Mouse (Mus musculus) Patski (cell line): ENCODE measurements around the gene Chn1. TPM values are rescaled to one million over a fixed set of nuclear protein-coding genes. Genes with fewer than 3 reads are reported as not detected.
A peak's percentile ranks its signal among the peaks of the same experiment; 100 is the strongest.

Source experiments
- ATAC-seq: fragments of 100-300 bp; one replicate; pipeline ENCODE4 v1.8.0; 2021
- CTCF ChIA-PET: fragments of 350-600 bp; sonication (Branson Sonifier 250); formaldehyde crosslinking; loops from one replicate; lab custom pipeline; 2022; ENCODE audit warnings: inconsistent platforms; lab: Charles Lee
- POLR2A ChIA-PET: fragments of 350-600 bp; sonication (Branson Sonifier 250); formaldehyde crosslinking; loops from one replicate; lab custom pipeline; 2022; ENCODE audit warnings: antibody characterized with exemption, inconsistent platforms; lab: Charles Lee
- DNase-seq: peaks from one replicate; pipeline ENCODE4 v3.0.0-alpha.2; 2011; ENCODE audit warnings: low read depth, low spot score
- H3K27me3 ChIP-seq: fragments of 371-371 bp; one replicate; pipeline ENCODE4 v1.5.1; 2021
- CTCF ChIP-seq: fragments of 100-300 bp; IDR thresholded peaks from one replicate; pipeline ENCODE4 v1.5.1; 2021
- in situ Hi-C: fragments of 300-500 bp; cut with MboI; formaldehyde crosslinking; loops from 3 replicates; pipeline ENCODE4 v1.11.1; 2018; ENCODE audit warnings: low pct_unique_long_range_greater_than_20kb, mixed read lengths
- polyA plus RNA-seq: library from polyadenylated mRNA; unstranded; gene quantifications from one replicate; pipeline ENCODE4 v1.2.3, GENCODE M21; 2021

Chn1 gene
- polyA plus RNA-seq, 1 experiment from 2014 or later = 14.5 TPM

- in situ Hi-C loops = no loop called here
- POLR2A ChIA-PET = no interaction called here
- CTCF ChIA-PET = interaction anchor here (0.9 to 1.6 kb wide), 3 partner anchors 24 to 86 kb away, joined by 3 to 5 read pairs (median 4); no protein-coding TSS in a partner anchor
- no peak for ATAC-seq
- DNase-seq = no peak
- TF ChIP-seq CTCF = no peak
- H3K27me3 ChIP-seq = no peaks in the 10 kb centered on the region
These were observed 163.3 kb downstream of the Chn1 start for GRCm38 (mm10) chr2:73611798-73612197.

DNA sequence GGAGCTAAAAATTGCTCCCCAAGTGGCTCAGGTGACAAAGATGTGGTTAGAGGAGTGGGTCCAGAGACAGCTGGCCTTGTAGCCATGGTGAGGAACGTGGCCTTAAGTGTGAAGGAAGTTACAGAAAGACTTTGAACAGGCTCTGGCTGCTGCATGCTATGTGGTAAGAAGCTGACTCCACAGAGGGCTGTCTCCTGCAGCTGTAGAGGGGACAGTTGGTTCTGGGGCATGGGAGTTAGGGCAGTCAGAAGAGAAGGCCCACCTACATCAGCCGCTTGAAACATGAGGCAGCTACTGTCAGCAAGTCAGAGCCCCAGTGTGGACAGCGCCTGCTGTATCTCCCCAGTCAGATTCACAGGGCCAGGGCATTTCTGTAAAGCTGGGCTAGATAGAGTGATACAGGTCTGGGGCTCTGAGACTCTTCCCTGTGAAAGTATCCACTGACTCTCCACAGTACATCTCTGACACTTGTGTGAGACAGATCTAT is 165.4 kb downstream of the Chn1 start:
- POLR2A ChIA-PET = interaction anchor here (0.8 kb wide), 1 partner anchor 8 kb away, joined by 3 read pairs; no protein-coding TSS in a partner anchor
- no peaks in the 10 kb centered on the region for H3K27me3 ChIP-seq
- ATAC-seq = no peak
- TF ChIP-seq CTCF = no peak
- DNase-seq = no peak
- CTCF ChIA-PET = interaction anchor here (0.7 to 1.1 kb wide), 4 partner anchors 10 to 134 kb away, joined by 3 read pairs; no protein-coding TSS in a partner anchor
- in situ Hi-C loops = no loop called here

- ATAC-seq (peak; percentile 95), DNase-seq (peak; percentile 79)
- CTCF ChIA-PET = interaction anchor here (0.7 to 1.1 kb wide), 4 partner anchors 10 to 135 kb away, joined by 3 read pairs; no protein-coding TSS in a partner anchor
- POLR2A ChIA-PET = interaction anchor here (0.8 kb wide), 1 partner anchor 9 kb away, joined by 3 read pairs; no protein-coding TSS in a partner anchor
- H3K27me3 ChIP-seq = no peaks in the 10 kb centered on the region
- in situ Hi-C loops = no loop called here
- no peak for TF ChIP-seq CTCF
These were observed 166.0 kb downstream of the Chn1 start for GRCm38 (mm10) chr2:73609067-73609723.

DNA sequence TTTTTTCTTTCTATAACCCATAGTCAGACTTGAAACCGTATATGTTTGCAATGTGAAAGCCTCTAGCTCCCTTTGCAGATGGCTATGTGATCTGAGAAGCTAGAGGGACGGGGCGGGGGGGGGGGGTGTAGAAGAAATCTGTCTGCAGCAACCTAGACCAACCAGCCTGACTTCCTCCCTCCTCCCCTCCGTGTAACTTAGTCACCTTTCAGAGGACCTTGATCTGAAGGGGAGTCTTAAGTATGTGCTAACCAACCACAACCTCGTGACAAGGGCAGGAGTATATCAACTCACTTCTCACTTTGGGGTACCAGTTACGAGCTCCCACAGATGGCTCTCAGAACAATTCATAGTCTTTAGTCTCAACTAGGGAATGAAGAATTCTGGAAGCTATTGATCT is 166.8 kb downstream of the Chn1 start:
- TF ChIP-seq CTCF = no peak
- ATAC-seq (no peak), DNase-seq (no peak)
- CTCF ChIA-PET = no interaction called here
- no peaks in the 10 kb centered on the region for H3K27me3 ChIP-seq
- POLR2A ChIA-PET = no interaction called here
- in situ Hi-C loops = no loop called here

GRCm38 (mm10) chr2:73607609-73608008 is 167.5 kb downstream of the Chn1 start:
- no peak for ATAC-seq
- POLR2A ChIA-PET = no interaction called here
- CTCF ChIA-PET = interaction anchor here (1.1 kb wide), 1 partner anchor 35 kb away, joined by 4 read pairs; no protein-coding TSS in a partner anchor
- no peak for TF ChIP-seq CTCF
- in situ Hi-C loops = no loop called here
- H3K27me3 ChIP-seq = no peaks in the 10 kb centered on the region
- DNase-seq = no peak

GRCm38 (mm10) chr2:73607146-73607545 is 168.0 kb downstream of the Chn1 start:
- no peak for DNase-seq
- TF ChIP-seq CTCF = no peak

DNA sequence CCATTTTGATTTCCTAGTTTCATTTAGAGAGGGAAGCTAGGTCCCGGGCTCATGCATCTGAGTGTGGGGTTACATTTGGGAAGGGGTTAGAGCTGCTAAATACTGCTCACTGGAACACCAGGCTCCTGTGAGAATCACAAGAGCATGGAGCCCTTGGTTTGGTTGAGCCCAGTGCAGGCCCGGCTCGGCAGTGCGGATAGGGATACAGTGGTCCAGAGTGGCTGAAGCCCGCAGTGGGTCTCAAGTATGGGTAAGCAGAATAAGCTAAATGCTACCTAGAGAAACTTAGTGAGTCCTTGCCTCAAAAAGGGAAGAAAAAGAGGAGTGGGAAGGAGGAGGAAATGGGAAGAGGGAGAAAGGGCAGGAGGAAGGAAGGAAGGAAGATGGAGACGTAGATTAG is 168.5 kb downstream of the Chn1 start:
- H3K27me3 ChIP-seq = no peaks in the 10 kb centered on the region
- ChIA-PET CTCF (interaction anchor here (1.1 to 1.5 kb wide), 3 partner anchors 15 to 139 kb away, joined by 3 to 7 read pairs (median 4); no protein-coding TSS in a partner anchor), POLR2A (no interaction called here)
- ATAC-seq (no peak), DNase-seq (no peak)
- in situ Hi-C loops = no loop called here
- TF ChIP-seq CTCF = no peak

More at GRCm38 (mm10) chr2:73607146-73607545, 168.0 kb downstream of the Chn1 start:
- POLR2A ChIA-PET = no interaction called here
- CTCF ChIA-PET = interaction anchor here (1.1 to 1.5 kb wide), 3 partner anchors 15 to 139 kb away, joined by 3 to 7 read pairs (median 4); no protein-coding TSS in a partner anchor
- no peaks in the 10 kb centered on the region for H3K27me3 ChIP-seq
- in situ Hi-C loops = no loop called here
- no peak for ATAC-seq

DNA sequence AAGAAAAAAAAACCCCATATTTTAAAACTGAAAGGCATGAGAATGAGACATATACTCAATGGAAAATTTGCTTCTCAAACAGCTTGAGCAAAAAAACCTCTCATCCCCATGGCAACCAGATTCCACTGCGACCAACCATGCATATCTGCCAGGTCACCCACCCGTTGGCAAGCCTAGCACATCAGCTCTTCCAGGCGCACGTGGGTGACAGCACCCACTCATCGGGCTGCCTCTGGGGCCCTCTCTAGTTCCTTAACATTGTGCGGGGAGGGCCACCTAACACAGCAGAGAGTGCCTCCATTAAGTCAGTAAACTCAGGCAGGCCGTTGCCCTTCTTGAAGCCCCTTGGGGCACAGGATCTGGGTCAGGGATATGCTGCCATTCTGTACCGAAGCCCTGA is 170.1 kb downstream of the Chn1 start:
- ChIA-PET CTCF (interaction anchor here (0.6 to 1.3 kb wide), 3 partner anchors 14 to 21 kb away, joined by 3 to 4 read pairs (median 3); no protein-coding TSS in a partner anchor), POLR2A (interaction anchor here (1.1 kb wide), 1 partner anchor 127 kb away, joined by 4 read pairs; no protein-coding TSS in a partner anchor)
- in situ Hi-C loops = no loop called here
- TF ChIP-seq CTCF = no peak
- DNase-seq (peak; percentile 85), ATAC-seq (peak; percentile 45)
- H3K27me3 ChIP-seq = no peaks in the 10 kb centered on the region

DNA sequence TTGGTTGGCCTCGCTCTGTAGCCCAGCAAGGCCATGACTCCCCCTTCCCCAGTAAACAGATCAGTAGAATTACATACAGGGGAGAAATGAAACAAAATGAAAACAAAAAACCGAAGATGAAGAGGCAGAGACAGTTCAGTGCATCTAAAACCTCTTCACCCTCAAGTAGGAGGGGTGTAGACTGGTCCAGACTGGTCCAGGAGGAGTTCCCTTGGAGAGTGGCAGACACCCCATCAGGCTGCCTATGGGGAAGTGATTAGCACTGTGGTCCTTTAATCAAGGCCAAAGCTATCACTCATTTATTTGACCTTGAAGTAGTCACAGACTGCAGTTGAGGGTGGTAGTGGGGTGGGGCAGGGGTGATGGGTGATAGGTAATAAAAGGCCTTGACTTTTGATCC is 170.6 kb downstream of the Chn1 start:
- TF ChIP-seq CTCF = no peak
- in situ Hi-C loops = no loop called here
- ChIA-PET POLR2A (interaction anchor here (1.1 kb wide), 1 partner anchor 128 kb away, joined by 4 read pairs; no protein-coding TSS in a partner anchor), CTCF (interaction anchor here (0.6 to 1.9 kb wide), 4 partner anchors 13 to 21 kb away, joined by 3 to 8 read pairs (median 3); no protein-coding TSS in a partner anchor)
- no peak for DNase-seq
- ATAC-seq = no peak
- no peaks in the 10 kb centered on the region for H3K27me3 ChIP-seq

GRCm38 (mm10) chr2:73600650-73601049 is 174.5 kb downstream of the Chn1 start:
- in situ Hi-C loops = no loop called here
- ChIA-PET POLR2A (no interaction called here), CTCF (interaction anchor here (1.1 to 1.4 kb wide), 2 partner anchors 11 to 145 kb away, joined by 4 read pairs; no protein-coding TSS in a partner anchor)
- no peak for TF ChIP-seq CTCF
- DNase-seq (no peak), ATAC-seq (no peak)
- H3K27me3 ChIP-seq = no peaks in the 10 kb centered on the region
